Mouse (Mus musculus) MEL (cell line): ENCODE measurements at regions not wholly inside any gene's neighbourhood (a gene's known extent, or its start where the extent isn't known, plus 50 kb on each side); places are given as distances from the start of the nearest gene placed in this dataset.

Experiments
- DNase-seq: peaks from one replicate; pipeline ENCODE4 v3.0.0; 2011; ENCODE audit warnings: low read depth, low spot score
- H3K27ac ChIP-seq: 2 replicates; pipeline ENCODE4 v1.5.1; 2012; ENCODE audit warnings: low read depth, mild to moderate bottlenecking, control low read depth, low read length, moderate library complexity; ENCODE audit not compliant: control insufficient read depth
- H3K27me3 ChIP-seq, 2 experiments: fragments of 150-350 bp in 1 of 2; sonication (generic) in 1 of 2; 2 replicates each; pipeline ENCODE4 v1.6.1; 2012; ENCODE audit warnings: low read length in 2 of 2, mild to moderate bottlenecking in 2 of 2, improper control_type of control experiment in 1 of 2, moderate library complexity in 1 of 2; ENCODE audit not compliant: insufficient read depth in 2 of 2, control insufficient read depth in 1 of 2
- H3K36me3 ChIP-seq, 2 experiments: 2 replicates each; pipeline ENCODE4 v1.6.1; 2012 to 2014; ENCODE audit warnings: low read length in 2 of 2, improper control_type of control experiment in 1 of 2, inconsistent platforms in 1 of 2, mild to moderate bottlenecking in 1 of 2; ENCODE audit not compliant: insufficient read depth in 2 of 2, control insufficient read depth in 1 of 2
- H3K4me1 ChIP-seq, 2 experiments: fragments of 150-350 bp in 1 of 2; sonication (generic) in 1 of 2; 2 replicates each; pipeline ENCODE4 v1.6.1; 2012; ENCODE audit warnings: low read length in 2 of 2, improper control_type of control experiment in 1 of 2, mild to moderate bottlenecking in 1 of 2; ENCODE audit not compliant: insufficient read depth in 2 of 2, control insufficient read depth in 1 of 2
- H3K4me3 ChIP-seq, 2 experiments: fragments of 150-350 bp in 1 of 2; sonication (generic) in 1 of 2; 2 replicates each; pipeline ENCODE4 v1.5.1; 2012; ENCODE audit warnings: low read depth in 2 of 2, low read length in 2 of 2, mild to moderate bottlenecking in 2 of 2, moderate library complexity in 2 of 2, control low read depth in 1 of 2, improper control_type of control experiment in 1 of 2; ENCODE audit not compliant: control insufficient read depth in 1 of 2, insufficient read depth in 1 of 2
- H3K79me2 ChIP-seq: 2 replicates; pipeline ENCODE4 v1.6.1; 2012; ENCODE audit warnings: mild to moderate bottlenecking, low read length, moderate library complexity; ENCODE audit not compliant: control insufficient read depth, poor library complexity, insufficient read depth
- H3K9ac ChIP-seq: 2 replicates; pipeline ENCODE4 v1.6.1; 2012; ENCODE audit warnings: low read depth, mild to moderate bottlenecking, control low read depth, low read length, moderate library complexity; ENCODE audit not compliant: control insufficient read depth, poor library complexity, severe bottlenecking
- H3K9me3 ChIP-seq: fragments of 150-350 bp; sonication (generic); replicated peaks from 2 replicates; pipeline ENCODE4 v1.6.1; 2012; ENCODE audit warnings: mild to moderate bottlenecking, low read length, improper control_type of control experiment, moderate library complexity; ENCODE audit not compliant: insufficient read depth
- BHLHE40 ChIP-seq: IDR thresholded peaks from 2 replicates; pipeline ENCODE4 v1.6.1; 2012; ENCODE audit warnings: low read depth, mild to moderate bottlenecking, inconsistent platforms, low read length, improper control_type of control experiment, borderline replicate concordance
- CHD1 ChIP-seq: IDR thresholded peaks from 2 replicates; pipeline ENCODE4 v1.6.1; 2012; ENCODE audit warnings: low read depth, mild to moderate bottlenecking, inconsistent platforms, low read length, improper control_type of control experiment
- CHD2 ChIP-seq: IDR thresholded peaks from 2 replicates; pipeline ENCODE4 v1.6.1; 2011; ENCODE audit warnings: low read length, improper control_type of control experiment
- E2F4 ChIP-seq: IDR thresholded peaks from 2 replicates; pipeline ENCODE4 v1.6.1; 2011; ENCODE audit warnings: low read depth, low read length, improper control_type of control experiment, borderline replicate concordance
- EP300 ChIP-seq, 2 experiments: IDR thresholded peaks; 2 replicates each; pipeline ENCODE4 v1.6.1; 2011; ENCODE audit warnings: improper control_type of control experiment in 2 of 2, low read length in 2 of 2, low read depth in 1 of 2, mild to moderate bottlenecking in 1 of 2
- ETS1 ChIP-seq: IDR thresholded peaks from 2 replicates; pipeline ENCODE4 v1.6.1; 2012; ENCODE audit warnings: low read depth, mild to moderate bottlenecking, inconsistent platforms, low read length, improper control_type of control experiment, moderate library complexity
- GATA1 ChIP-seq: IDR thresholded peaks from 2 replicates; pipeline ENCODE4 v1.6.1; 2011; ENCODE audit warnings: low read depth, low read length, improper control_type of control experiment
- HCFC1 ChIP-seq: IDR thresholded peaks from 2 replicates; pipeline ENCODE4 v1.6.1; 2012; ENCODE audit warnings: low read depth, mild to moderate bottlenecking, inconsistent platforms, low read length, improper control_type of control experiment, moderate library complexity
- MAX ChIP-seq: IDR thresholded peaks from 2 replicates; pipeline ENCODE4 v1.6.1; 2011; ENCODE audit warnings: low read length, improper control_type of control experiment
- MAZ ChIP-seq: IDR thresholded peaks from 2 replicates; pipeline ENCODE4 v1.6.1; 2012; ENCODE audit warnings: low read depth, mild to moderate bottlenecking, inconsistent platforms, low read length, improper control_type of control experiment
- MXI1 ChIP-seq: IDR thresholded peaks from 2 replicates; pipeline ENCODE4 v1.6.1; 2011; ENCODE audit warnings: mild to moderate bottlenecking, low read depth, low read length, improper control_type of control experiment
- NELFE ChIP-seq: IDR thresholded peaks from 2 replicates; pipeline ENCODE4 v1.6.1; 2011; ENCODE audit warnings: low read depth, low read length, improper control_type of control experiment
- NRF1 ChIP-seq: IDR thresholded peaks from 2 replicates; pipeline ENCODE4 v1.6.1; 2014; ENCODE audit warnings: low read depth, mild to moderate bottlenecking, inconsistent platforms, low read length, improper control_type of control experiment, moderate library complexity; ENCODE audit not compliant: poor library complexity, insufficient read depth, severe bottlenecking
- POLR2A ChIP-seq, 2 experiments: IDR thresholded peaks; 2 replicates each; pipeline ENCODE4 v1.6.1; 2011 to 2012; ENCODE audit warnings: low read length in 2 of 2, mild to moderate bottlenecking in 2 of 2, control low read depth in 1 of 2, improper control_type of control experiment in 1 of 2, low read depth in 1 of 2, moderate library complexity in 1 of 2; ENCODE audit not compliant: control insufficient read depth in 1 of 2, insufficient read depth in 1 of 2, poor library complexity in 1 of 2
- RCOR1 ChIP-seq: IDR thresholded peaks from 2 replicates; pipeline ENCODE4 v1.6.1; 2012; ENCODE audit warnings: low read depth, mild to moderate bottlenecking, inconsistent platforms, low read length, improper control_type of control experiment
- SMC3 ChIP-seq: IDR thresholded peaks from 2 replicates; pipeline ENCODE4 v1.6.1; 2011; ENCODE audit warnings: low read depth, low read length, improper control_type of control experiment
- TAL1 ChIP-seq: IDR thresholded peaks from 2 replicates; pipeline ENCODE4 v1.6.1; 2012; ENCODE audit warnings: mild to moderate bottlenecking, inconsistent platforms, low read length, moderate library complexity, mixed read lengths
- TCF12 ChIP-seq: IDR thresholded peaks from 2 replicates; pipeline ENCODE4 v1.6.1; 2014; ENCODE audit warnings: low read depth, mild to moderate bottlenecking, inconsistent platforms, low read length, improper control_type of control experiment, moderate library complexity
- UBTF ChIP-seq: IDR thresholded peaks from 2 replicates; pipeline ENCODE4 v1.6.1; 2012; ENCODE audit warnings: low read depth, mild to moderate bottlenecking, inconsistent platforms, low read length, improper control_type of control experiment, moderate library complexity, borderline replicate concordance; ENCODE audit not compliant: insufficient read depth
- USF1 ChIP-seq: IDR thresholded peaks from 2 replicates; pipeline ENCODE4 v1.6.1; 2014; ENCODE audit warnings: low read depth, mild to moderate bottlenecking, inconsistent platforms, low read length, improper control_type of control experiment, moderate library complexity
- USF2 ChIP-seq, 2 experiments: IDR thresholded peaks; 2 replicates each; pipeline ENCODE4 v1.6.1; 2011 to 2012; ENCODE audit warnings: improper control_type of control experiment in 2 of 2, low read length in 2 of 2, borderline replicate concordance in 1 of 2, inconsistent platforms in 1 of 2, low read depth in 1 of 2, mild to moderate bottlenecking in 1 of 2; ENCODE audit not compliant: insufficient read depth in 1 of 2
- ZC3H11A ChIP-seq: IDR thresholded peaks from 2 replicates; pipeline ENCODE4 v1.6.1; 2012; ENCODE audit warnings: low read depth, mild to moderate bottlenecking, inconsistent platforms, low read length, improper control_type of control experiment
- ZKSCAN1 ChIP-seq: IDR thresholded peaks from 2 replicates; pipeline ENCODE4 v1.6.1; 2012; ENCODE audit warnings: low read depth, mild to moderate bottlenecking, inconsistent platforms, low read length, improper control_type of control experiment, moderate library complexity
- ZNF384 ChIP-seq: IDR thresholded peaks from 2 replicates; pipeline ENCODE4 v1.6.1; 2012; ENCODE audit warnings: low read depth, mild to moderate bottlenecking, inconsistent platforms, low read length, improper control_type of control experiment

DNA sequence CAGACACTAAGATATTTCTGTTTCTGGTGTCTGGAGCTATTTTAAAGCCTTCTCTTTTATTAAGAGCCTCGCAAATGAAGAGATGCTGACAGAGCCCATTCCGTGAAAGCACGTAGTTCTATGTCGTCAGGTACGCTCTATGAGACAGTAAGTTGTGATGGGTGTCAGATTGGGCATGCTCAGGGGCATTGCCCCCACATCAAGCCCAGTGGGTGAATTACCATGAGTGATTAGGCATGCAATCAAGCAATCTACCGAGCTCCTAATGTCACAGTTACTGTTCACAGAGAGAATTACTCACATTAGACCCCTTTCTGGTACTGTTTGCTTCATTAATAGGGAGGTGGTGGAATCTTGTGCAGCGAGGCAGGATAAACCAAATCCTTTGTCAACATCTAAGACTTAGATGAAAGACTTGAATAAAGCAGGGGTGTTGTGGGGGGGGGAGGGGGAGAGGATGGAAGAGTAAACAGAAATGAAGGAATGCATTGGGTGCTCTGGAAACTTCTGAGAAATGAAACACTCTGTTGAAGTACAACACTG lies 192.9 kb upstream of the Tbc1d5 start:
- no peaks in the 10 kb centered on the region for H3K27me3 ChIP-seq
- no peaks in the 10 kb centered on the region for H3K4me1 ChIP-seq
- DNase-seq = no peak
- H3K4me3 ChIP-seq = no peak overlapping the region
- H3K79me2 ChIP-seq = no peaks in the 10 kb centered on the region
- peaks cover 0 to 3% of the 10 kb centered on the region in 2 experiments; a peak in 1 of 4 replicates for H3K36me3 ChIP-seq
- H3K27ac ChIP-seq = no peak overlapping the region
- TF ChIP-seq SMC3 (no peak), E2F4 (no peak), GATA1 (no peak), CHD2 (no peak)
- TF ChIP-seq, all 39 proteins: peak for 0
- H3K9me3 ChIP-seq = no peaks in the 10 kb centered on the region
- H3K9ac ChIP-seq = no peak overlapping the region

DNA sequence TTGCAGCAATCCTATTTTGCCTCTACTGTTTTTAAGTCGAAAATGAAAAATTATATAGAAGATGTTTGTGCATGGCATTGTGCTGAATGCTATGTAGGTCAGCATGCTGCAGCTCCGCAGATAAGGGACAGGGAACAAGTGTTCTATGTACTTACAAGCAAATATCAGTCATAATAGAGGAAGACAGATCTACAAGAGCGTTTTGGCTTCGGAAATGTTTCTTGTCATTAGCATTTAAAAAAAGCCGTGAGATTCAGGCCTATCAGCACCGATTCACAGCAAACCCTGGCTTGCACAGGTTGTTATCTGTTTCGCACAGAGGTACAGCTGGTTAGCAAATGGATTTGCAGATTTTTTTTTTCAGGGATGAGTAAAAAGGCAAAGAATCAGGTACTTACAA lies 191.8 kb upstream of the Tbc1d5 start:
- H3K36me3 ChIP-seq = peaks cover 0 to 3% of the 10 kb centered on the region in 2 experiments; a peak in 1 of 4 replicates

DNA sequence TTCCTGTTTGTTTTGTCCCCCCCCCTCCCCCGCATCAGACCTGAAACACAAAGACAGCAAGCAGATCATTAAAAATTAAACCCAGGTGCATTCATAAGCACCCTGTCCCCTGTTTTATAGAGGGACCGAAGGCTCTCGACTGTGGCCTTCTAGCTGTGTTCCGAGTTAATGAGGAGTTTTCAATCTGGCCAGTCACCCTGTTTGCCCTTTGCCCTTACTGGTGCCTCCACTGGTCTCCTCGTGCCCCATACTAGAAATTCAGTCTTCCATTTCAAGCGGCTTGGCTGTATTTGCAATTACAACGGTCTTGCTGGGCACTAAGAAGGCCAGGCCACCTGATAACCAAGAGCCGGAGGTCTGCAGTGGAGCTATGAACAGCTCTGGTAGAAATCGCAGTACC lies 190.9 kb upstream of the Tbc1d5 start:
- Histone ChIP-seq H3K9ac (no peak overlapping the region), H3K4me3 (no peak overlapping the region), H3K27me3 (no peaks in the 10 kb centered on the region), H3K27ac (no peak overlapping the region)
- DNase-seq = no peak
- TF ChIP-seq ZNF384 (no peak), POLR2A (IDR thresholded peaks at IDR 0.05; ENCODE audit: control insufficient read depth in 1 of 2, insufficient read depth in 1 of 2, low read depth in 1 of 2, low read length in 2 of 2, poor library complexity in 1 of 2) (no peak), TAL1 (no peak), SMC3 (no peak), ZC3H11A (no peak), TCF12 (no peak), MAX (no peak), UBTF (no peak), MAZ (no peak), USF2 (IDR thresholded peaks at IDR 0.05; ENCODE audit: borderline replicate concordance in 1 of 2, insufficient read depth in 1 of 2, low read depth in 1 of 2, low read length in 2 of 2) (no peak), NELFE (no peak), USF1 (no peak), CHD1 (no peak), ZKSCAN1 (no peak), EP300 (IDR thresholded peaks at IDR 0.05; ENCODE audit: low read depth in 1 of 2, low read length in 2 of 2) (no peak), RCOR1 (no peak)
- TF ChIP-seq, all 39 proteins: peak for 0
- Histone ChIP-seq H3K9me3 (no peaks in the 10 kb centered on the region), H3K36me3 (peaks cover 0 to 3% of the 10 kb centered on the region in 2 experiments; a peak in 1 of 4 replicates), H3K79me2 (no peaks in the 10 kb centered on the region), H3K4me1 (no peaks in the 10 kb centered on the region)

More for the DNA sequence above, 191.8 kb upstream of the Tbc1d5 start:
- no peaks in the 10 kb centered on the region for H3K4me1 ChIP-seq
- DNase-seq = peak; percentile 79
- H3K79me2 ChIP-seq = no peaks in the 10 kb centered on the region
- no peaks in the 10 kb centered on the region for H3K9me3 ChIP-seq
- 0 out of 2 replicates have a peak, but pooled peaks have one; percentile 27 for TF ChIP-seq BHLHE40
- no peak for TF ChIP-seq NRF1
- peak; percentile 41; the same call in 1 of the 2 replicates for TF ChIP-seq MXI1
- peak; percentile 84 for TF ChIP-seq ETS1
- peak; percentile 82 to 85 for TF ChIP-seq EP300 (IDR thresholded peaks at IDR 0.05; ENCODE audit: low read depth in 1 of 2, low read length in 2 of 2)
- peak; percentile 68; the same call in 1 of the 2 replicates for TF ChIP-seq TAL1
- TF ChIP-seq SMC3 = 0 out of 2 replicates have a peak, but pooled peaks have one; percentile 4
- no peak for TF ChIP-seq HCFC1
- TF ChIP-seq CHD2 = no peak
- peak; percentile 96 for TF ChIP-seq TCF12
- TF ChIP-seq ZNF384 = peak; percentile 92
- TF ChIP-seq GATA1 = peak; percentile 86
- no peak for TF ChIP-seq ZC3H11A
- peak; percentile 98 for TF ChIP-seq RCOR1
- H3K9ac ChIP-seq = no peak overlapping the region
- H3K4me3 ChIP-seq = no peak overlapping the region
- H3K27ac ChIP-seq = no peak overlapping the region
- H3K27me3 ChIP-seq = no peaks in the 10 kb centered on the region
